Mouse (Mus musculus): ENCODE results near the gene Zfp46. TPM values are rescaled to one million over a fixed set of nuclear protein-coding genes. Genes with fewer than 3 reads are reported as not detected.
A peak's percentile ranks its signal among the peaks of the same experiment; 100 is the strongest.

Zfp46 gene
- polyA plus RNA-seq, 2 experiments = 30.2 to 39.6 TPM

DNA sequence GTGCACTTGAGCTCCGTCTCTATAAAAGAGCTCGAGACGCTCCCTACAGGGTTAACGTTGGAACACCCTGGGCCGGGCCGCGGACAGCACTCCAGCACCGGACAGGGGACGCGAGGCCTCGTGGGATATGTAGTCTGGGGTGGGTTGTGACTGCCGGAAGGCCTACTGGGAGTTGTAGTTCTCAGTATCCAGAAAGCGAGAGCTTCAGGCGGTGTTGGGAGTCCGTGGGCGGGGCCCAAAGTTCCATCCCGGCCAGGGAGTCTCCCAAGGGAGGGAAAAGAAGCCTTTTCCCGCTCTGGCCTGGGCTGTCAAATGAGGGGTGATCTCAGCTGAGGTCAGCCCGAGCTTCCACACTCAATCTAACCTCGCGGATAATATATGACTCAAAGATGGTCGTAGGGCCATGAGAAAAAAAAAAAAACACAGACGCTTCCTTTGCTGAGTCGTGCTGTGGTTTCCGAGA lies 896 bp downstream of the Zfp46 start:
- WGBS = under 1% methylated on average over 23 of the region's 25 CpGs
- peaks cover 34% of the 10 kb centered on the region for H3K36me3 ChIP-seq (ENCODE audit: control insufficient read depth, insufficient read depth, low read length)
- 0 out of 2 replicates have a peak, but pooled peaks cover 4% of the 10 kb centered on the region for H3K9me3 ChIP-seq (ENCODE audit: control insufficient read depth, low read length)
- H3K4me2 ChIP-seq (replicated peaks; ENCODE audit: low read depth, low read length, severe bottlenecking) = peak overlapping the region; percentile 52
- H3K4me1 ChIP-seq (ENCODE audit: control insufficient read depth, insufficient read depth, low read length) = peaks cover 26% of the 10 kb centered on the region
- peak overlapping the region; percentile 85 for H3K27ac ChIP-seq (replicated peaks; ENCODE audit: low read depth, low read length)
- ATAC-seq (ENCODE audit: low FRiP score, low read depth) (peak; percentile 89), DNase-seq (ENCODE audit: low spot score) (peak; percentile 98)
- 0 out of 2 replicates have a peak, but pooled peaks have one; percentile 19 for TF ChIP-seq POLR2A (IDR thresholded peaks at IDR 0.05; ENCODE audit: borderline replicate concordance, extremely low read depth, insufficient read depth, insufficient read length)
- peak overlapping the region; percentile 75 for H3K4me3 ChIP-seq (replicated peaks; ENCODE audit: low read length)
- peak overlapping the region; percentile 71 for H3K9ac ChIP-seq (ENCODE audit: low read depth, low read length, severe bottlenecking)
- peaks cover 8% of the 10 kb centered on the region; the same call in 1 of the 2 replicates for H3K27me3 ChIP-seq (ENCODE audit: control insufficient read depth, insufficient read depth, low read length)

DNA sequence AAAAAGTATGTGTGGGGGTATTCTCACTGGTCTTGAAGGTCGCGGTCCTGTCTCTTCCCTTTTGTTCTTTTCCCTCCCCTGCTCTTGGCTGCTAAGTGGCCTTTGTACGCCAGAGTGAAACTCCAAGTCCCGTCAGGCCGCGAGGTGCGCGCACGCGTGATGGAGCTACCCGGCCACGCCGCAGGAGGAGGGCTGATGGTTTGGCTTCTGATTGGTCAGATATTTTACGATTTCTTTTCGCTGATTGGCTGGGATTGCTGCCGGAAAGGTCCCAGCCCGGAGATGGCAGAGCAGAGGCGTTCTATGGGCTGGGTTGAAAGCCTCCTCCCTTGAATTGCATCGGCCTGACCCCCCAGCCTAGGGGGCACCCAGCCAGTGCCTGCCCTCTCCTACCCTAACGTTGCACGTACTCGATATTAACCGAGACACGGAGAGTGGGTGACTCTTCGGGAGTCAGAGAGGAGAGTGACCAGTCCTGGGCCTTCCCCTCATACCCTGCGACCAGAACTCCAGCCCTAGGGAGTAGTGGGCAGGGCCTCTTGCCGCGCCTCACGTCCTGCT lies 1.4 kb downstream of the Zfp46 start:
- 0 out of 2 replicates have a peak, but pooled peaks cover 4% of the 10 kb centered on the region for H3K9me3 ChIP-seq (ENCODE audit: control insufficient read depth, low read length)
- H3K4me3 ChIP-seq (replicated peaks; ENCODE audit: low read length) = peak overlapping the region; percentile 75
- H3K4me2 ChIP-seq (replicated peaks; ENCODE audit: low read depth, low read length, severe bottlenecking) = peak overlapping the region; percentile 77
- peak; percentile 90 for ATAC-seq (ENCODE audit: low FRiP score, low read depth)
- under 1% methylated on average over 29 of the region's 29 CpGs for WGBS
- peaks cover 26% of the 10 kb centered on the region for H3K4me1 ChIP-seq (ENCODE audit: control insufficient read depth, insufficient read depth, low read length)
- peak overlapping the region; percentile 85 for H3K27ac ChIP-seq (replicated peaks; ENCODE audit: low read depth, low read length)
- TF ChIP-seq POLR2A (IDR thresholded peaks at IDR 0.05; ENCODE audit: borderline replicate concordance, extremely low read depth, insufficient read depth, insufficient read length) = peak; percentile 45; the same call in 1 of the 2 replicates
- peaks cover 39% of the 10 kb centered on the region for H3K36me3 ChIP-seq (ENCODE audit: control insufficient read depth, insufficient read depth, low read length)
- peak; percentile 98 for DNase-seq (ENCODE audit: low spot score)
- H3K9ac ChIP-seq (ENCODE audit: low read depth, low read length, severe bottlenecking) = peak overlapping the region; percentile 71
- H3K27me3 ChIP-seq (ENCODE audit: control insufficient read depth, insufficient read depth, low read length) = peaks cover 8% of the 10 kb centered on the region; the same call in 1 of the 2 replicates

- H3K27me3 ChIP-seq (ENCODE audit: control insufficient read depth, insufficient read depth, low read length) = peaks cover 8% of the 10 kb centered on the region; the same call in 1 of the 2 replicates
- H3K4me3 ChIP-seq (replicated peaks; ENCODE audit: low read length) = no peak overlapping the region
- no peak for TF ChIP-seq POLR2A (IDR thresholded peaks at IDR 0.05; ENCODE audit: borderline replicate concordance, extremely low read depth, insufficient read depth, insufficient read length)
- H3K4me1 ChIP-seq (ENCODE audit: control insufficient read depth, insufficient read depth, low read length) = peaks cover 8% of the 10 kb centered on the region
- H3K36me3 ChIP-seq (ENCODE audit: control insufficient read depth, insufficient read depth, low read length) = peaks cover 78% of the 10 kb centered on the region
- no peak overlapping the region for H3K9ac ChIP-seq (ENCODE audit: low read depth, low read length, severe bottlenecking)
- H3K9me3 ChIP-seq (ENCODE audit: control insufficient read depth, low read length) = 0 out of 2 replicates have a peak, but pooled peaks cover 4% of the 10 kb centered on the region
- no peak overlapping the region for H3K27ac ChIP-seq (replicated peaks; ENCODE audit: low read depth, low read length)
- ATAC-seq (ENCODE audit: low FRiP score, low read depth) = no peak
- DNase-seq (ENCODE audit: low spot score) = no peak
- 47% methylated on average over 65 of the region's 66 CpGs for WGBS
- H3K4me2 ChIP-seq (replicated peaks; ENCODE audit: low read depth, low read length, severe bottlenecking) = no peak overlapping the region
Observed at GRCm38 (mm10) chr4:136289918-136290780, 5.7 kb downstream of the Zfp46 start.

DNA sequence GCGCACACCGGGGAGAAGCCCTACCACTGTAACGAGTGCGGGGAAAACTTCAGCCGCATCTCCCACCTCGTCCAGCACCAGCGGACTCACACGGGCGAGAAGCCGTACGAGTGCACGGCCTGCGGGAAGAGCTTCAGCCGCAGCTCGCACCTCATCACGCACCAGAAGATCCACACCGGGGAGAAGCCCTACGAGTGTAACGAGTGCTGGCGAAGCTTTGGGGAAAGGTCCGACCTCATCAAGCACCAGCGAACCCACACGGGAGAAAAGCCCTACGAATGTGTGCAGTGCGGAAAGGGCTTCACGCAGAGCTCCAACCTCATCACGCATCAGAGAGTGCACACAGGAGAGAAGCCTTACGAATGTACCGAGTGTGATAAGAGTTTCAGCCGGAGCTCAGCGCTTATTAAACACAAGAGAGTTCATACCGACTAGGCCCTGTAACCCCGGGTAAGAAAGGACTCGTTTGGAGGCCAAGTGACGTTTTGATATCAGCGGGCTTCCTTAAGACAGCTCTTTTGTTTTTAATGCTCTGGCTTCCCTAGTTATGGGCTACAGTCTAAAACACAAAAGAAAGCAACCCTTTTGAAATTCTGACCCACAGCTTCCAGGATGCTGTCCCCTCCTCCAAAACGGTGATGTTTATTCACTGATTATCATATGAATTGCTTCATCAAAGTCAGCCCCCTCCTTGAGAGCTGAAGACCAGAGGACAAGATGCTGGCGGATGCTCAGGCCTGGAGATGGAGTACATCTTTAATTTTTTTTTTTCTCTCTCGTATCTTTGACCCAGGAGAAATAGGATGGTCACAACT lies 6.5 kb downstream of the Zfp46 start:
- H3K9ac ChIP-seq (ENCODE audit: low read depth, low read length, severe bottlenecking) = no peak overlapping the region
- WGBS = 65% methylated on average over 39 of the region's 39 CpGs
- no peak for ATAC-seq (ENCODE audit: low FRiP score, low read depth)
- 0 out of 2 replicates have a peak, but pooled peaks cover 4% of the 10 kb centered on the region for H3K9me3 ChIP-seq (ENCODE audit: control insufficient read depth, low read length)
- H3K27me3 ChIP-seq (ENCODE audit: control insufficient read depth, insufficient read depth, low read length) = peaks cover 8% of the 10 kb centered on the region; the same call in 1 of the 2 replicates
- H3K4me2 ChIP-seq (replicated peaks; ENCODE audit: low read depth, low read length, severe bottlenecking) = no peak overlapping the region
- no peak for DNase-seq (ENCODE audit: low spot score)
- no peak overlapping the region for H3K4me3 ChIP-seq (replicated peaks; ENCODE audit: low read length)
- H3K4me1 ChIP-seq (ENCODE audit: control insufficient read depth, insufficient read depth, low read length) = peaks cover 8% of the 10 kb centered on the region
- no peak overlapping the region for H3K27ac ChIP-seq (replicated peaks; ENCODE audit: low read depth, low read length)
- peaks cover 79% of the 10 kb centered on the region for H3K36me3 ChIP-seq (ENCODE audit: control insufficient read depth, insufficient read depth, low read length)
- no peak for TF ChIP-seq POLR2A (IDR thresholded peaks at IDR 0.05; ENCODE audit: borderline replicate concordance, extremely low read depth, insufficient read depth, insufficient read length)

Measured in limb, embryonic 14.5 days (tissue).